Mouse (Mus musculus): ENCODE measurements around the gene Lsm7.

GRCm38 (mm10) chr10:80814800-80815199 lies 40.2 kb downstream of the Lsm7 start:
- no peak for TF ChIP-seq USF1 (IDR thresholded peaks at IDR 0.05; ENCODE audit: low read depth)
- no peak for TF ChIP-seq SRF (IDR thresholded peaks at IDR 0.05; ENCODE audit: control insufficient read depth, insufficient read length, low read depth)
- no peak for TF ChIP-seq CEBPB (IDR thresholded peaks at IDR 0.05; ENCODE audit: insufficient read depth, poor library complexity, severe bottlenecking)
- TF ChIP-seq E2F4 (IDR thresholded peaks at IDR 0.05; ENCODE audit: insufficient read depth): no peak
- TF ChIP-seq POLR2A (IDR thresholded peaks at IDR 0.05; ENCODE audit: insufficient read length, low read depth): no peak
